Mouse (Mus musculus) embryonic facial prominence, embryonic 11.5 days (tissue): Measurements from ENCODE around the gene Cpm. TPM values are rescaled to one million over a fixed set of nuclear protein-coding genes. Genes with fewer than 3 reads are reported as not detected.

ENCODE experiments used
- ATAC-seq: fragments of 200-750 bp; cut with Nextera tagmentation; replicated peaks from 2 replicates; pipeline ENCODE4 v1.8.0; 2017; ENCODE audit warnings: low read depth; ENCODE audit not compliant: insufficient number of reproducible peaks, low FRiP score, low TSS enrichment
- DNase-seq: peaks from one replicate; pipeline ENCODE4 v3.0.0-alpha.2; 2015; ENCODE audit warnings: low spot score
- H3K27ac ChIP-seq: fragments of 300-500 bp; sonication (generic); replicated peaks from 2 replicates; pipeline ENCODE4 v1.5.1; 2014; ENCODE audit warnings: mild to moderate bottlenecking, low read depth, low read length, control low read depth
- H3K27me3 ChIP-seq: fragments of 300-500 bp; sonication (generic); 2 replicates; pipeline ENCODE4 v1.6.1; 2014; ENCODE audit warnings: mild to moderate bottlenecking, low read length, moderate library complexity, mixed read lengths; ENCODE audit not compliant: control insufficient read depth, insufficient read depth
- H3K36me3 ChIP-seq: fragments of 300-500 bp; sonication (generic); replicated peaks from 2 replicates; pipeline ENCODE4 v1.6.1; 2014; ENCODE audit warnings: low read depth, mild to moderate bottlenecking, low read length, moderate library complexity, mixed read lengths; ENCODE audit not compliant: control insufficient read depth, insufficient read depth
- H3K4me1 ChIP-seq: fragments of 300-500 bp; sonication (generic); 2 replicates; pipeline ENCODE4 v1.6.1; 2014; ENCODE audit warnings: low read length, mixed read lengths; ENCODE audit not compliant: control insufficient read depth, insufficient read depth
- H3K4me2 ChIP-seq: fragments of 300-500 bp; sonication (generic); 2 replicates; pipeline ENCODE4 v1.6.1; 2014; ENCODE audit warnings: low read depth, mild to moderate bottlenecking, control low read depth, low read length, moderate library complexity
- H3K4me3 ChIP-seq: fragments of 300-500 bp; sonication (generic); 2 replicates; pipeline ENCODE4 v1.5.1; 2014; ENCODE audit warnings: low read depth, low read length, control low read depth
- H3K9ac ChIP-seq: fragments of 300-500 bp; sonication (generic); replicated peaks from 2 replicates; pipeline ENCODE4 v1.6.1; 2014; ENCODE audit warnings: mild to moderate bottlenecking, control low read depth, low read length
- H3K9me3 ChIP-seq: fragments of 300-500 bp; sonication (generic); replicated peaks from 2 replicates; pipeline ENCODE4 v1.6.1; 2016; ENCODE audit warnings: mild to moderate bottlenecking, low read length, inconsistent platforms, mixed read lengths; ENCODE audit not compliant: control insufficient read depth
- WGBS: fragments of 180-500 bp; shearing (Covaris S2); extraction: QIAGEN DNeasy Blood & Tissue Kit; methylation state at CpG from one replicate; pipeline ENCODE4 v1.1.7; 2014; 5-methylcytosine and 5-hydroxymethylcytosine counted together
- polyA plus RNA-seq: library from polyadenylated mRNA; unstranded; fragments of >200 nt; fragmentation: Nextera tagmentation; extraction: Ambion mirVana; gene quantifications from 2 replicates; pipeline ENCODE4 v1.2.1, GENCODE M21; 2014

The Cpm gene
- polyA plus RNA-seq, 1 experiment from 2014 or later, result 10.9 TPM

- H3K9me3 ChIP-seq, result no peaks in the 10 kb centered on the region
- no peak for ATAC-seq
- H3K4me2 ChIP-seq, result no peak overlapping the region
- no peaks in the 10 kb centered on the region for H3K27me3 ChIP-seq
- no peak overlapping the region for H3K9ac ChIP-seq
- H3K27ac ChIP-seq, result no peak overlapping the region
- no peak for DNase-seq
- no peak overlapping the region for H3K4me3 ChIP-seq
- WGBS, result 74% methylated on average over 7 of the region's 7 CpGs
- H3K36me3 ChIP-seq, result no peaks in the 10 kb centered on the region
- no peaks in the 10 kb centered on the region for H3K4me1 ChIP-seq
Observed at GRCm38 (mm10) chr10:117640595-117641078, 11.3 kb downstream of the Cpm start.

- Histone ChIP-seq H3K27me3 (no peaks in the 10 kb centered on the region), H3K9ac (no peak overlapping the region; the same call in 1 of the 2 replicates), H3K4me3 (no peak overlapping the region), H3K9me3 (no peaks in the 10 kb centered on the region), H3K4me1 (no peaks in the 10 kb centered on the region), H3K4me2 (0 out of 2 replicates have a peak overlapping the region, but pooled peaks have one; percentile 26), H3K36me3 (no peaks in the 10 kb centered on the region), H3K27ac (no peak overlapping the region)
- no peak for ATAC-seq
- 46% methylated on average over 20 of the region's 20 CpGs for WGBS
- peak; percentile 52 for DNase-seq
Observed at GRCm38 (mm10) chr10:117641400-117642200, 12.3 kb downstream of the Cpm start.

- H3K9ac ChIP-seq, result no peak overlapping the region
- WGBS, result 79% methylated on average over 9 of the region's 9 CpGs
- H3K4me2 ChIP-seq, result no peak overlapping the region
- H3K27ac ChIP-seq, result no peak overlapping the region
- DNase-seq (no peak), ATAC-seq (no peak)
- H3K27me3 ChIP-seq, result no peaks in the 10 kb centered on the region
- H3K36me3 ChIP-seq, result no peaks in the 10 kb centered on the region
- H3K4me1 ChIP-seq, result no peaks in the 10 kb centered on the region
- no peak overlapping the region for H3K4me3 ChIP-seq
- H3K9me3 ChIP-seq, result no peaks in the 10 kb centered on the region
Observed at GRCm38 (mm10) chr10:117642201-117642450, 12.8 kb downstream of the Cpm start.

DNA sequence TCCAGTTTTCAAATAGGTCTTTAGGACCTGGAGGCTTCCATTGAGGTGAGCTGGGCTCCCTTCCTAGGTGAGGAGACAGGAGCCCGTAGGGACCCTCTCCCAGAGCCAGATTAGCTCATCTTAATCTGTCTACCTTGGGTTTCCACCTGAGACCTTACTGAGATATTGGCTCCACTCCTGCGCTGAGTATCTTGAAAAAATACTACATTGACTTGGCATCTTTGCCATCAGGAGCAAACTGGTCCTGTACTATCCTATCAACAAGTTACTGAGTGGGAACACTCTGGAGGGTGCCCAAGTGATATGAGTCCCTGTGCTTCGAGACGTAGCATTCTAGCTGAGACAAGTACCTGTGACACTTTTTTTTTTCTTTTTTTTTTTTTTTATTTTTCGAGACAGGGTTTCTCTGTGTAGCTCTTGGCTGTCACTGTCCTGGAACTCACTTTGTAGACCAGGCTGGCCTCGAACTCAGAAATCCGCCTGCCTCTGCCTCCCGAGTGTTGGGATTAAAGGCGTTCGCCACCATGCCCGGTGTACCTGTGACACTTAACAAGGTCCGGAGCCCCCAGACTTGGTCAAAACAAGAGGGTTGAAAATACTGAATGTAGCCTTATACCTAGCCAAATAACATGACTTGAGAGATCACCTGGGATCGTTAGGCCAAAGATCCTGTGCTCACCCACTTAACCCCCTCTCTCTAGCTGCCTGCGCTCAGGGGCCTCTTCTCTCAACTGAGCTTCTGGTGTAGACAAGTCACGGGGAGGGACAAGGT lies 13.4 kb downstream of the Cpm start:
- Histone ChIP-seq H3K4me1 (no peaks in the 10 kb centered on the region), H3K9me3 (no peaks in the 10 kb centered on the region), H3K4me3 (no peak overlapping the region), H3K27me3 (no peaks in the 10 kb centered on the region), H3K36me3 (no peaks in the 10 kb centered on the region), H3K27ac (no peak overlapping the region), H3K4me2 (no peak overlapping the region), H3K9ac (no peak overlapping the region)
- ATAC-seq (no peak), DNase-seq (no peak)
- WGBS, result 93% methylated on average over 15 of the region's 15 CpGs

DNA sequence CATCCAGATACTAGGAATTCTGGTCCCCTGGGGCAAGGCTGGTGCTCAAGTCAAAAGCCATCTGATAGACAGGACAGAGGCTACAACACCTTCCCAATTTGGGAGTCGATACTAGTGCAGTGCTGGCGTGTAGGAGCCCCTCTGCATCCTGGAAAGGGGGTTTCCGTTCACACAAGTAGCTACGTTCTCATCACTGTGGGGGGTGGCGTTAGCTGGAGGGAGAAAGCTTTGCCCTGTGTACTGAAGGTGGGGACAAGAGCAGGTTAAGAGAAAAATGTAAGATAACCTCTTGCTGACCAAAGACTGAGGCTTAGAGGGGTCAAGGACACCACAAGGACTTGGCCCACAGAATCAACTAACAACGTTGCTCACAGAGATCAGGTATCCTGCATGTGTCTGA lies 14.0 kb downstream of the Cpm start:
- no peak overlapping the region for H3K27ac ChIP-seq
- no peaks in the 10 kb centered on the region for H3K27me3 ChIP-seq
- DNase-seq, result no peak
- no peaks in the 10 kb centered on the region for H3K4me1 ChIP-seq
- no peaks in the 10 kb centered on the region for H3K9me3 ChIP-seq
- H3K4me2 ChIP-seq, result no peak overlapping the region
- H3K9ac ChIP-seq, result no peak overlapping the region
- no peak for ATAC-seq
- H3K4me3 ChIP-seq, result no peak overlapping the region
- no peaks in the 10 kb centered on the region for H3K36me3 ChIP-seq
- WGBS, result 82% methylated on average over 6 of the region's 6 CpGs

- 87% methylated on average over 12 of the region's 12 CpGs for WGBS
- no peak for ATAC-seq
- H3K9ac ChIP-seq, result no peak overlapping the region
- H3K27me3 ChIP-seq, result no peaks in the 10 kb centered on the region
- H3K4me3 ChIP-seq, result no peak overlapping the region
- H3K4me1 ChIP-seq, result no peaks in the 10 kb centered on the region
- H3K27ac ChIP-seq, result no peak overlapping the region
- no peak overlapping the region for H3K4me2 ChIP-seq
- no peaks in the 10 kb centered on the region for H3K9me3 ChIP-seq
- no peak for DNase-seq
- no peaks in the 10 kb centered on the region for H3K36me3 ChIP-seq
Observed at GRCm38 (mm10) chr10:117643711-117644428, 14.6 kb downstream of the Cpm start.

- 77% methylated on average over 8 of the region's 8 CpGs for WGBS
- Histone ChIP-seq H3K9me3 (no peaks in the 10 kb centered on the region), H3K36me3 (no peaks in the 10 kb centered on the region), H3K4me3 (no peak overlapping the region), H3K27me3 (no peaks in the 10 kb centered on the region), H3K27ac (no peak overlapping the region), H3K9ac (no peak overlapping the region), H3K4me1 (no peaks in the 10 kb centered on the region), H3K4me2 (no peak overlapping the region)
- DNase-seq (no peak), ATAC-seq (no peak)
Observed at GRCm38 (mm10) chr10:117644429-117644748, 15.1 kb downstream of the Cpm start.

GRCm38 (mm10) chr10:117644828-117645227 lies 15.5 kb downstream of the Cpm start:
- no peak for ATAC-seq
- Histone ChIP-seq H3K36me3 (no peaks in the 10 kb centered on the region), H3K4me1 (no peaks in the 10 kb centered on the region), H3K27me3 (no peaks in the 10 kb centered on the region), H3K4me3 (no peak overlapping the region), H3K9me3 (no peaks in the 10 kb centered on the region), H3K9ac (no peak overlapping the region), H3K4me2 (no peak overlapping the region), H3K27ac (no peak overlapping the region)
- 85% methylated on average over 11 of the region's 11 CpGs for WGBS
- no peak for DNase-seq
